Mouse (Mus musculus) kidney, embryonic 14.5 days (tissue): ENCODE results near the gene Myrfl. TPM values are rescaled to one million over a fixed set of nuclear protein-coding genes. Genes with fewer than 3 reads are reported as not detected.

ENCODE experiments used
- polyA plus RNA-seq: library from polyadenylated mRNA; unstranded; fragments of >200 nt; fragmentation: Nextera tagmentation; extraction: Ambion mirVana; gene quantifications from 2 replicates; pipeline ENCODE4 v1.2.1, GENCODE M21; 2014

Gene Myrfl
- polyA plus RNA-seq, 1 experiment from 2014 or later = not detected

Other genes with a start within 250 kb of the Myrfl start
- gene Rab3ip, start 53.9 kb upstream of the Myrfl start, polyA plus RNA-seq = 71.4 and 102 TPM in 2 replicates
- not detected in 2 replicates for gene Gm10271, start 75.7 kb upstream of the Myrfl start, polyA plus RNA-seq
- not detected in 2 replicates for gene Best3, start 89.4 kb upstream of the Myrfl start, polyA plus RNA-seq
- gene Lrrc10, start 148.4 kb upstream of the Myrfl start, polyA plus RNA-seq = not detected in 2 replicates
- 305 and 310 TPM in 2 replicates for gene Cct2, start 166.9 kb upstream of the Myrfl start, polyA plus RNA-seq